Mouse (Mus musculus) B cell, adult (primary cell): ENCODE data around the gene Ubl4a. TPM values are rescaled to one million over a fixed set of nuclear protein-coding genes. Genes with fewer than 3 reads are reported as not detected.

ENCODE experiments used
- total RNA-seq: library from RNA; stranded (reverse); gene quantifications from 4 replicates; pipeline ENCODE4 v1.2.4, GENCODE M21; 2023; ENCODE audit not compliant: inconsistent age

The Ubl4a gene
- total RNA-seq, result 21.4 to 36.5 TPM (median 28.5 TPM) in 4 replicates

DNA sequence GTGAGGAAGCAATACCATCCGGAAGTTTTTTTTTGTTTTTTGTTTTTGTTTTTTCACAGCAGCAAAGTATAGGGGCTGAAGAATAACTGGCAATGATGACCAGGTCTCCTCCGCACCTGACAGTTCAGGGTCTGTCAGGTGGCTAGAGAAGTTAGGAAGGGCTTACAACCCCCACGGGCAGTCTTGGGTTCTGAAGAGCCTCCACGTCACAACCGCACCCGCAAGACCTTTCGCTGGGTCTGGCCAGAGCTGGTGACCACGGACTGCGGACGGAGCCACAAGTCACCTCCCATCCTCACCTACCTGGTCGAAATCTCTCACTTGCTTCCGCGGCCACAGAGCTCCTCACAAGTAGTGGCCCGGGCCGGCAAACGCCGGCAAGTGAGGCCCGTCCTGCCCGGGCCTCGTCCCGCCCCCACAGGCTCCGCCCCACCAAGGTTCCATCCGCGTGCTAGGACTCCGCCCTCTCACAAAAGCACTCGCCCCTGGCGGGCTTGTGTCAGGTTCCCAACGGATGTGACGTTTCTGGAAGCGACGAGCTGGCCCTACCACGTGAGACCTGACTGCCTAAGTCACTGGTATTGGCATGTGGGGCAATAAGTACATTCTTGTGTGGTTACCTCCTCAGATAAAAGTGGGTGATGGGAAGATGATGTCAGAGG lies at the start of gene Ubl4a, which contains the start of gene Slc10a3:
Gene Ubl4a (minus strand): TSS at position 331 of the 662 bp plus-strand sequence.
Gene Slc10a3 (minus strand): TSS at position 462 of the 662 bp plus-strand sequence.

DNA sequence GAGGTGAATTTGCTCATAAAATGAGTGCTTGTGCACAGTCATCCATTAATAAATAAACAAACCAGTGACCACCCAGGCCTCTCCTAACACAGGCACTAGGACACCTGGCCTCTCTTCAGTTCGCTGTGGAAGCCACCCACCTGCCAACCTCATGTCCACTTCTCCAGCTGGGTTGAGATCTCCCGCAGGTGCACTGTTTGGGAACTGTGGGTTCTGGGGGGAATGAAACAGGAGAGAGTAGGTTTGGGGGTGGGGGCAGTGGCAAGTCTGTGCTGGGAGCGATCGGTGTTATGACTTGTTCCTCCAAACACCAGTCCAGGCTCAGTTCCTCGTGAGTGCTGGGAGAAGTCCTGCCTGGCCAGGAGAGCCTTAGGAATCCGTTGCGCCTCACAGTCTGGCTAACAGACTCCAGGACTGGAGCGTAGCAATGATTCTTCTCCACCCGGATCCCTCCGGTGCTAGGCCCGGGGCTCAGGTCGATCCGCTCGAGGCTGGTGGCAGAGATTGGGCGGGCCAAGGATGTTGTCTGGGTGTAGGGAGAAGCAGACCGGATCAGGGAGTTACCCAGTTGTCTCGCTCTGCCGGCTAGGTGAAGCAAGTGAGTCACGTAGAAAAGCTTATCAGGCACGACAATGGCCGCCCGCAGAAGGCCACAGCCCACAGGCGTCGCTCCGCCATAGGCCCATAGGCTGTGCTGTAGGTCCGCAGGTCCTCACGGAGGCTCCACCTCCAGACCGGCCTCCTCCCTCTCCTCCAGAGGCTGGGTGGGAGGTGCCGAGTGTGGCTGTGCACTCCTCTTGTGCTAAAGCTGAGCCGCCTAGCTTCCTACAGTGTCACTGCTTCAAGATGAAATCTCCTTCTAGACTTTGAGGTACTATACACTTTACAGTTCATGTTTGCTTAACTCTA lies 19.8 kb upstream of the Ubl4a start, which contains the start of the genes Fam3a and Ikbkg:
Gene Fam3a (minus strand): TSS at position 738 of the 909 bp plus-strand sequence.
Gene Ikbkg (plus strand): TSS at position 756 of the 909 bp plus-strand sequence.

DNA sequence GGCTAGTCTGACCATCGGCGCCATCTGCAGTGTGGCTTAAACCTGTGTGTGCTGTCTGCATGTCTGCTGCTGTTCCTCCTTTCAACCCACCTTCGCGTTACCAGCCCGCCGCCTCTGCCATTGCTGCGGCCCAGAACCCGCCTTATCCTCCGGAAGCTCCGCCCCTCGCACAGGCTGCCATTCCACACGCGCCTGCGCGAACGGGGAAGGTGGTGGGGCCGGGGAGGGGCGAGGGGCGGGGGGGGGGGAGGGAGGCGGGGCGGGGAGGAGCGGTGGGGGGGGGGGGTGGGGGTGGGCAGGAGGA lies 19.6 kb downstream of the Ubl4a start, which contains the start of gene Lage3:
Gene Lage3 (minus strand): TSS at position 152 of the 304 bp plus-strand sequence.

DNA sequence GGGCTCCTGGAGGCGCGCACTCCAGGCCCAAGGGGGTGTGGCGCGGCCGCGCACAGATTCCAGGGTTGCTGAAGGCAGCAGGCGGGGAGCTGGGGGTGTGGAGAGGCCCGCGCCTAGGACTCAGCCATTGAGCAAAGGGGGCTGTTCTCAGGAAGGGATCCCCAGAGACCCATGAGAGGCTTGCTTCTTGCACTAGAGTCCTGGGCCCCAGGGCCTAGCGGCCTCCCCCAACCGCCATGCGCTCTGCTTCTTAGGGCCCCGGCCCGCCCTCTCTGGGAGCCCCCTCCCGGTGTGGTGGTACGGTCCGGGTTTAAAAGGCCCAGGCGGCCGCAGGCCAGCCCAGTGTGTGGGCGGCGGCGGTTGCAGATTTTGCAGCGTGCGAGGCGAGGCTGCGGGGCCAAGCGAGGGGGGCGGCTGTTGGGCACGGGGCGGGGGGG lies 44.3 kb downstream of the Ubl4a start, which contains the start of gene Plxna3:
Gene Plxna3 (plus strand): TSS at position 342 of the 437 bp plus-strand sequence.

Other genes with a start within 250 kb of the Ubl4a start
- not detected in 4 replicates for gene Opn1mw, start 245.8 kb downstream of the Ubl4a start, total RNA-seq
- 41.7 to 52.4 TPM (median 47.8 TPM) in 4 replicates for gene Mecp2, start 237.9 kb downstream of the Ubl4a start, total RNA-seq
- gene Tex28, start 205.4 kb downstream of the Ubl4a start, total RNA-seq, result not detected in 4 replicates
- 0.42 to 0.67 TPM (median 0.57 TPM) in 4 replicates for gene Tktl1, start 196.0 kb downstream of the Ubl4a start, total RNA-seq
- 454 to 490 TPM (median 483 TPM) in 4 replicates for gene Flna, start 123.4 kb downstream of the Ubl4a start, total RNA-seq
- 89.2 to 95.0 TPM (median 89.9 TPM) in 4 replicates for gene Emd, start 118.5 kb downstream of the Ubl4a start, total RNA-seq
- 578 to 737 TPM (median 614 TPM) in 4 replicates for gene Rpl10, start 102.4 kb downstream of the Ubl4a start, total RNA-seq
- 93.5 to 123 TPM (median 106 TPM) in 4 replicates for gene Taz, start 91.3 kb downstream of the Ubl4a start, total RNA-seq
- gene Dnase1l1, start 90.9 kb downstream of the Ubl4a start, total RNA-seq, result 13.0 to 20.3 TPM (median 15.0 TPM) in 4 replicates
- 166 to 176 TPM (median 174 TPM) in 4 replicates for gene Atp6ap1, start 76.1 kb downstream of the Ubl4a start, total RNA-seq
- gene Gdi1, start 68.2 kb downstream of the Ubl4a start, total RNA-seq, result 307 to 387 TPM (median 365 TPM) in 4 replicates
- 101 to 115 TPM (median 104 TPM) in 4 replicates for gene Fam50a, start 60.2 kb downstream of the Ubl4a start, total RNA-seq
- gene Plxna3, start 44.2 kb downstream of the Ubl4a start, total RNA-seq, result 13.3 to 19.2 TPM (median 16.1 TPM) in 4 replicates
- gene Lage3, start 19.6 kb downstream of the Ubl4a start, total RNA-seq, result 23.7 to 32.8 TPM (median 26.6 TPM) in 4 replicates
- 13.5 to 19.3 TPM (median 16.5 TPM) in 4 replicates for gene Slc10a3, start 131 bp upstream of the Ubl4a start, total RNA-seq
- gene Fam3a, start 20.1 kb upstream of the Ubl4a start, total RNA-seq, result 14.8 to 20.2 TPM (median 16.8 TPM) in 4 replicates
- 56.8 to 57.7 TPM (median 57.5 TPM) in 4 replicates for gene Ikbkg, start 20.1 kb upstream of the Ubl4a start, total RNA-seq
- 31.4 to 37.9 TPM (median 35.4 TPM) in 4 replicates for gene G6pdx, start 56.0 kb upstream of the Ubl4a start, total RNA-seq
- not detected in 4 replicates for gene Gm6880, start 108.2 kb upstream of the Ubl4a start, total RNA-seq
- gene Olfr1326-ps1, start 201.7 kb upstream of the Ubl4a start, total RNA-seq, result not detected in 4 replicates
- gene Olfr1325, start 219.5 kb upstream of the Ubl4a start, total RNA-seq, result not detected in 4 replicates